Mouse (Mus musculus): ENCODE data around the gene Tm4sf5.

The Tm4sf5 gene

DNA sequence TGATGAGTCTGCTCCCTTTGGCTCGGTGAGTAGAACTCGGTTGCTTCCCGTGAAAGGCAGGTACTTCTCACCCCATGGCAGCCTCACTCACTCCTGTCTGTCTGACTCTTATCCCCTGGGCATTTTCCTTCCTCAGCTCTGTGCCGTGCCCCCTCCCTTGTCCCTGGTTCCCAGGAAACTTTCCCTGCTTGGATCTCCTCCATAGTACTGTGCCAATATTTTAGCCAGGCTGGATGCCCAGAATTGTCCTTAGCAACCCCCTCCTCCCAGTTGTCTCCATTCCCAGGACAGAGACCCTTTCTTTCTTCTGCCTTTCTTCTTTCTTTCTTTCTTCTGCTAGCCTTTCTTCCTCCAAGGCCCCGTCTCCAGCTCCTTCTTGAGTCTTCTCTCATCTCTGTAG, 36.4 kb downstream of the Tm4sf5 start:
- peak; percentile 57 to 59 for DNase-seq (ENCODE audit: low spot score in 2 of 2)

DNA sequence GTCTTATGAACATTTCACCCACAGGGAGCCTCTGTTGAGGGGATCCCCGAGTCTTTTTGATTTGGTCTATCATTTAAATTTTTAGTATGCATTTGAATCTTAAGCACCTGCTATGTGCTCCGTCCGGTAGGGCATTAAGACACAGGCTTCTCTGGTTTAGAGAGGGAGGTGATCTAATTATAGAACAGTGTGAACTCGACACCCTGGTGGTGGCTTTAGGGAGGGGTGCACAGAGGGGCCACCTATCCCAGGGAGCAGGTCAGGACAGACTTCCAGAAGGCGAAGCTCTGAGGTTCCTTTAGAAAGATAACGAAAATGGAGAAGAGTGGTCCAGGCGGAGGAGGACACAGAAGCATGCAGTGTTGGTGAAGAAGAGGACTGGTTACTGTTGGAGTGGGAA, 39.5 kb downstream of the Tm4sf5 start:
- DNase-seq (ENCODE audit: low spot score in 2 of 2) = no peak

DNA sequence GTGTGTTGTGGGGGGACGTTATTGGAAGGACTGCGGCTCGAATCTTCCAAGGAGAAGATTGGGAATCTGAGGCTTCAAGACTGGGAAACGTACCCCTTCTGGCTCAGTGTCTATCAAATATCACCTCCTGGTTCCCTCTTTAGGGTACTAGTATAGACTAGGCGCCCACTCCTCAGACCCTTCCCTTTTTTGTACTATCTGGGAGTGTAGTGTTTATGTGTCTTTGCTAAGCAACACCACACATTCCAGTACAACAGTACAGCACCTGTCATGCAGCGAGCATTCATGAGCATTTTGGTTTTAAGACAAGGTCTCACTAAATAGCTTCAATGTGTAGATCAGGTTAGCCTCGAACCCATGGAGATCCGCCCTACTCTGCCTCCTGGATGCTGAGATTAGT, 46.5 kb downstream of the Tm4sf5 start:
- DNase-seq (ENCODE audit: low spot score in 2 of 2) = no peak

DNA sequence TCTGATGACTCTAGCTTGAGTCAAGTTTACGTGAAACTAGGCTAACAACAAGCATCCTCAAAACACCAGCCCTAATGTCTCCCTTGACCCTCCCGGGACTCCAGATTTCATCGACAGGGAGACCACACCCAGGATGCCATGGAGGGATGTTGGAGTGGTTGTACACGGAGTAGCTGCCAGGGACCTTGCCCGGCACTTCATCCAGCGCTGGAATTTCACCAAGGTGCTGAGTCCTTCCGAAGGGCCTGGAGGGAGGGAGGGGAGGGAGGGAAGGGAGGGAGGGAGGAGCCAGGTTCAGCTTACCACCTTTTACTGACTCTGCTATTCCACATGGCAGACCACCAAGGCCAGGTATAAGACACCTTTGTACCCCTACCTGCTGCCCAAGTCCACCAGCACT, 48.9 kb downstream of the Tm4sf5 start:
- no peak for DNase-seq (ENCODE audit: low spot score in 2 of 2)

DNA sequence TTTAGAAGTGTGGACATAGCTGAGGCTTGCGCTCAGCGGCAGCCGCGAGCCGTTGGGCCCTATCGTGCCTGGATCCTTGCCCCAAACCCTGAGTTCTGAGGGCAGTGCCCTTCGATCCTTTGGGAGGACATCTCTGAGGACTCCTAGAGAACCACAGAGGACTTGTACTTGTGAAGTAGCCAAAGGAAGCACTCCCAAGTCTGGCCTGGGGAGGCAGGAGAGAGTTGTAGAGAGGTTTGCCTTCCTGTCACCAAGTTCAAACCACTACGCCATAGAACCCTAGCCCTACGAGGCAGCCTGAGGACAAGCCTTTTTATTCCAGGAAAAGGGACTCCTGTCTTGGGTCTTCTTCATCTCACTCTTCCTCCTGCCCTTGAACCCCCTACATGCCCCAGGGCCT, 52.5 kb downstream of the Tm4sf5 start:
- no peak for DNase-seq (ENCODE audit: low spot score in 2 of 2)

All from right cerebral cortex, postnatal 10 days (tissue).